ENCODE assay signal across 9 mouse cellular contexts in genomic region chr7:6384011-6384410, GRCm38 (mm10). TPM values are rescaled to one million over a fixed set of nuclear protein-coding genes. Genes with fewer than 3 reads are reported as not detected.
A peak's percentile ranks its signal among the peaks of the same experiment; 100 is the strongest.
DNase-seq lines count a peak whose midpoint lies in the region; ATAC-seq and TF ChIP-seq lines count a peak whose summit lies in the region.
"Had no signal": no experiment of that assay in that cellular context is flagged by ENCODE, and none has a peak within 500 bp of the region (broad histone marks: within the 10 kb centered on the region; RNA-seq: fewer than 3 reads in every experiment).

No protein-coding gene starts in this region.

- no peak for ATAC-seq in heart, embryonic 15.5 days (replicated peaks; ENCODE audit: insufficient number of reproducible peaks, insufficient read depth, low FRiP score, low read depth)
- peak; percentile 21 for ATAC-seq in hindbrain, embryonic 13.5 days (ENCODE audit: low FRiP score)
- ATAC-seq in midbrain, embryonic 11.5 days (ENCODE audit: low FRiP score) = no peak

- no peak for DNase-seq in heart, postnatal 36 days
- DNase-seq in midbrain, embryonic 11.5 days (ENCODE audit: low spot score, missing footprints) = no peak
- no peak for DNase-seq in spleen, postnatal 10 days (ENCODE audit: low spot score in 2 of 2)
- DNase-seq in adrenal gland, adult 2 months = no peak
- no peak for DNase-seq in spleen, postnatal 14 days (ENCODE audit: low spot score in 2 of 2)
- DNase-seq: kidney, adult 2 months had no signal

- no peak for TF ChIP-seq POLR2A in cortical plate, adult 2 months (IDR thresholded peaks at IDR 0.05; ENCODE audit: extremely low read depth, insufficient read depth, low read length)

- H3K9ac ChIP-seq in heart, embryonic 15.5 days = no peak overlapping the region
- H3K9ac ChIP-seq in hindbrain, embryonic 13.5 days = peak overlapping the region; percentile 85
- peak overlapping the region; percentile 69 for H3K9ac ChIP-seq in midbrain, embryonic 11.5 days (ENCODE audit: low read length)

- H3K27ac ChIP-seq in heart, embryonic 15.5 days = 0 out of 2 replicates have a peak overlapping the region, but pooled peaks have one; percentile 58
- H3K27ac ChIP-seq in cortical plate, adult 2 months (ENCODE audit: insufficient read depth, low read length) = no peak overlapping the region
- H3K27ac ChIP-seq in hindbrain, embryonic 13.5 days = no peak overlapping the region
- no peak overlapping the region for H3K27ac ChIP-seq in midbrain, embryonic 11.5 days (ENCODE audit: low read depth, low read length)

- no peak for TF ChIP-seq CTCF in cortical plate, adult 2 months (IDR thresholded peaks at IDR 0.05; ENCODE audit: extremely low read depth, insufficient read depth, low read length)

- H3K9me3 ChIP-seq in heart, embryonic 15.5 days (replicated peaks) = no peaks in the 10 kb centered on the region
- no peaks in the 10 kb centered on the region for H3K9me3 ChIP-seq in hindbrain, embryonic 13.5 days
- no peaks in the 10 kb centered on the region for H3K9me3 ChIP-seq in midbrain, embryonic 11.5 days (ENCODE audit: control insufficient read depth, low read length)

- intact Hi-C loops in heart, postnatal 36 days (cut with DNase I) = loop anchor here (10.0 kb wide), 1 partner anchor 209 kb away; the partner anchor contains the start of gene Zfp444

- WGBS in heart, embryonic 15.5 days = 58% methylated on average over 8 of the region's 8 CpGs
- WGBS in hindbrain, embryonic 13.5 days = 75% methylated on average over 8 of the region's 8 CpGs
- 77% methylated on average over 8 of the region's 8 CpGs for WGBS in midbrain, embryonic 11.5 days

- peak overlapping the region; percentile 82 for H3K4me2 ChIP-seq in heart, embryonic 15.5 days
- H3K4me2 ChIP-seq in hindbrain, embryonic 13.5 days = peak overlapping the region; percentile 78
- H3K4me2 ChIP-seq in midbrain, embryonic 11.5 days = peak overlapping the region; percentile 73

- H3K4me3 ChIP-seq in heart, embryonic 15.5 days = peak overlapping the region; percentile 70
- H3K4me3 ChIP-seq in cortical plate, adult 2 months (ENCODE audit: insufficient read depth, low read length) = peak overlapping the region; percentile 85; the same call in 1 of the 2 replicates
- H3K4me3 ChIP-seq in hindbrain, embryonic 13.5 days = peak overlapping the region; percentile 72
- peak overlapping the region; percentile 59 for H3K4me3 ChIP-seq in midbrain, embryonic 11.5 days (ENCODE audit: low read depth, low read length)

- H3K27me3 ChIP-seq in heart, embryonic 15.5 days = no peaks in the 10 kb centered on the region
- no peaks in the 10 kb centered on the region for H3K27me3 ChIP-seq in hindbrain, embryonic 13.5 days
- H3K27me3 ChIP-seq in midbrain, embryonic 11.5 days (ENCODE audit: control insufficient read depth, insufficient read depth, low read length) = no peaks in the 10 kb centered on the region

- no peaks in the 10 kb centered on the region for H3K36me3 ChIP-seq in heart, embryonic 15.5 days
- H3K36me3 ChIP-seq in hindbrain, embryonic 13.5 days = peaks cover 27% of the 10 kb centered on the region
- no peaks in the 10 kb centered on the region for H3K36me3 ChIP-seq in midbrain, embryonic 11.5 days (ENCODE audit: control insufficient read depth, insufficient read depth, low read length)

- peaks cover 15% of the 10 kb centered on the region for H3K4me1 ChIP-seq in heart, embryonic 15.5 days (replicated peaks)
- H3K4me1 ChIP-seq in cortical plate, adult 2 months (ENCODE audit: control insufficient read depth, insufficient read depth, low read length) = peaks cover 5% of the 10 kb centered on the region; the same call in 1 of the 2 replicates
- H3K4me1 ChIP-seq in hindbrain, embryonic 13.5 days (replicated peaks) = peaks cover 20% of the 10 kb centered on the region
- H3K4me1 ChIP-seq in midbrain, embryonic 11.5 days (ENCODE audit: control insufficient read depth, insufficient read depth, low read length) = peaks cover 10% of the 10 kb centered on the region

RNA-seq across cellular contexts. Expression of gene Zfp28, which starts 0.9 kb away (rescaled TPM):
- 8.0 and 8.8 TPM in 2 replicates for polyA plus RNA-seq in heart, embryonic 15.5 days (2015; fragmentation: Nextera tagmentation; extraction: Ambion mirVana)
- 1 to 10 TPM; 2.9 to 3.1 TPM for total RNA-seq in heart, postnatal 36 days (2021)
- 8.1 and 8.6 TPM in 2 replicates for polyA plus RNA-seq in cortical plate, adult 2 months (2012; rRNA removed)
- polyA plus RNA-seq in hindbrain, embryonic 13.5 days (2015; fragmentation: Nextera tagmentation; extraction: Ambion mirVana) = 16.2 and 17.0 TPM in 2 replicates
- 12.6 and 13.2 TPM in 2 replicates for polyA plus RNA-seq in midbrain, embryonic 11.5 days (2014; fragmentation: Nextera tagmentation; extraction: Ambion mirVana)
- 1 to 10 TPM; 1.4 to 2.5 TPM for total RNA-seq in adrenal gland, adult 2 months (2021)
- polyA plus RNA-seq in adrenal gland, adult 2 months (2012; rRNA removed) = 1.1 and 1.3 TPM in 2 replicates

RNA-seq across cellular contexts. Expression of gene Smim17, which starts 14.5 kb away (rescaled TPM):
- 0.28 TPM in 1 of 2 replicates, not detected in the other for polyA plus RNA-seq in heart, embryonic 15.5 days (2015; fragmentation: Nextera tagmentation; extraction: Ambion mirVana)
- not detected for total RNA-seq in heart, postnatal 36 days (2021)
- 7.5 and 7.6 TPM in 2 replicates for polyA plus RNA-seq in cortical plate, adult 2 months (2012; rRNA removed)
- 3.7 and 4.2 TPM in 2 replicates for polyA plus RNA-seq in hindbrain, embryonic 13.5 days (2015; fragmentation: Nextera tagmentation; extraction: Ambion mirVana)
- 0.67 and 0.95 TPM in 2 replicates for polyA plus RNA-seq in midbrain, embryonic 11.5 days (2014; fragmentation: Nextera tagmentation; extraction: Ambion mirVana)
- under 1 TPM; 0.37 to 0.97 TPM for total RNA-seq in adrenal gland, adult 2 months (2021)
- polyA plus RNA-seq in adrenal gland, adult 2 months (2012; rRNA removed) = 0.03 TPM in 2 replicates

RNA-seq across cellular contexts. Expression of gene Zfp78, which starts 20.9 kb away (rescaled TPM):
- polyA plus RNA-seq in heart, embryonic 15.5 days (2015; fragmentation: Nextera tagmentation; extraction: Ambion mirVana) = 1.1 and 1.3 TPM in 2 replicates
- total RNA-seq in heart, postnatal 36 days (2021) = 1 to 10 TPM; 2.4 to 3.0 TPM
- 2.6 and 3.1 TPM in 2 replicates for polyA plus RNA-seq in cortical plate, adult 2 months (2012; rRNA removed)
- polyA plus RNA-seq in hindbrain, embryonic 13.5 days (2015; fragmentation: Nextera tagmentation; extraction: Ambion mirVana) = 3.6 and 4.2 TPM in 2 replicates
- polyA plus RNA-seq in midbrain, embryonic 11.5 days (2014; fragmentation: Nextera tagmentation; extraction: Ambion mirVana) = 2.5 and 3.3 TPM in 2 replicates
- 1 to 10 TPM; 1.9 to 3.0 TPM for total RNA-seq in adrenal gland, adult 2 months (2021)
- 0.02 and 0.20 TPM in 2 replicates for polyA plus RNA-seq in adrenal gland, adult 2 months (2012; rRNA removed)

RNA-seq across cellular contexts. Expression of gene Gm20715, which starts 26.1 kb away (rescaled TPM):
- not detected in 2 replicates for polyA plus RNA-seq in heart, embryonic 15.5 days (2015; fragmentation: Nextera tagmentation; extraction: Ambion mirVana)
- not detected for total RNA-seq in heart, postnatal 36 days (2021)
- polyA plus RNA-seq in cortical plate, adult 2 months (2012; rRNA removed) = 0.09 and 0.33 TPM in 2 replicates
- 0.09 TPM in 2 replicates for polyA plus RNA-seq in hindbrain, embryonic 13.5 days (2015; fragmentation: Nextera tagmentation; extraction: Ambion mirVana)
- polyA plus RNA-seq in midbrain, embryonic 11.5 days (2014; fragmentation: Nextera tagmentation; extraction: Ambion mirVana) = not detected in 2 replicates
- not detected for total RNA-seq in adrenal gland, adult 2 months (2021)
- polyA plus RNA-seq in adrenal gland, adult 2 months (2012; rRNA removed) = not detected in 2 replicates
- polyA plus RNA-seq: kidney, adult 2 months had no signal

RNA-seq across cellular contexts. Expression of gene Gm3854, which starts 40.5 kb away (rescaled TPM):
- 0.73 and 1.3 TPM in 2 replicates for polyA plus RNA-seq in heart, embryonic 15.5 days (2015; fragmentation: Nextera tagmentation; extraction: Ambion mirVana)
- total RNA-seq in heart, postnatal 36 days (2021) = under 1 TPM; 0.16 to 0.33 TPM
- polyA plus RNA-seq in cortical plate, adult 2 months (2012; rRNA removed) = 3.4 and 4.2 TPM in 2 replicates
- 6.7 and 9.0 TPM in 2 replicates for polyA plus RNA-seq in hindbrain, embryonic 13.5 days (2015; fragmentation: Nextera tagmentation; extraction: Ambion mirVana)
- 2.5 and 3.0 TPM in 2 replicates for polyA plus RNA-seq in midbrain, embryonic 11.5 days (2014; fragmentation: Nextera tagmentation; extraction: Ambion mirVana)
- 1 to 10 TPM in 1 of 2 experiments, under 1 TPM in 1; 0.58 to 1.0 TPM for total RNA-seq in adrenal gland, adult 2 months (2021)
- polyA plus RNA-seq in adrenal gland, adult 2 months (2012; rRNA removed) = 0.06 TPM in 1 of 2 replicates, not detected in the other
